Mouse (Mus musculus): Measurements from ENCODE around the gene D1Ertd622e. TPM values are rescaled to one million over a fixed set of nuclear protein-coding genes. Genes with fewer than 3 reads are reported as not detected.

The D1Ertd622e gene
- polyA plus RNA-seq, 1 experiment, result 22.8 TPM

DNA sequence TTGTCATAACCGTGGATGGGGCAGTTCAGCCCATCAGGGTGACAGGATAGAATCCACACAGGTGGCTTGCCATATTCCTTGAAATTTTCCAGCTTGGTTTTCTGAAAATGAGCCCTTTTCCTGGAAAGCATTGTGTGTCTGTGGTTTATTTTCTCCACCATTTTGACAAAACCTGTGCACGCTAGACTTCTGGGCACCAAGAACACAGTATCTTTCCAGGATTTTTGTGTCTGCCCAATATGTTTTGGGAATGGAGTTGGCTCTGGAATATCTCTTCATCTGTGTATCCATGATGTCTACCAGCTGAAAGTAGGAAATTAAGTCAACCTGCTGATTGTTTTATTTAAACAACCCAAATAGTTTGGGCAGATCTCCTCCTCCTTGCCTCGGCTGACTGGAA, 99.0 kb downstream of the D1Ertd622e start:
- DNase-seq, result no peak
- H3K27me3 ChIP-seq (replicated peaks; ENCODE audit: control insufficient read depth, insufficient read depth, low read length), result no peaks in the 10 kb centered on the region
- H3K4me3 ChIP-seq (ENCODE audit: insufficient read depth, low read depth, low read length), result no peak overlapping the region
- H3K36me3 ChIP-seq (ENCODE audit: control insufficient read depth, insufficient read depth, low read length), result no peaks in the 10 kb centered on the region
- H3K27ac ChIP-seq (ENCODE audit: insufficient read depth, low read depth, low read length), result no peak overlapping the region
- 86% methylated on average over 3 of the region's 3 CpGs for WGBS
- TF ChIP-seq POLR2A (IDR thresholded peaks at IDR 0.05; ENCODE audit: low read depth, low read length) (no peak), CTCF (conservative IDR thresholded peaks at IDR 0.05; ENCODE audit: insufficient read depth, insufficient read length, low read depth, low read length) (no peak)
- H3K4me1 ChIP-seq (ENCODE audit: control insufficient read depth, insufficient read depth, low read length), result no peaks in the 10 kb centered on the region

Other genes with a start within 250 kb of the D1Ertd622e start
- 2.9 TPM in 2 replicates for gene Gin1, start 108.1 kb upstream of the D1Ertd622e start, polyA plus RNA-seq (2012; rRNA removed)
- 3.7 and 4.0 TPM in 2 replicates for gene Ppip5k2, start 108.3 kb upstream of the D1Ertd622e start, polyA plus RNA-seq (2012; rRNA removed)

Data from kidney, adult 2 months (tissue).